Mouse (Mus musculus) hindbrain, postnatal 0 days (tissue): Measurements from ENCODE around the gene Rhbdl3. TPM values are rescaled to one million over a fixed set of nuclear protein-coding genes. Genes with fewer than 3 reads are reported as not detected.

Experiments used
- ATAC-seq: fragments of 200-750 bp; cut with Nextera tagmentation; 2 replicates; pipeline ENCODE4 v1.8.0; 2017; ENCODE audit warnings: mild to moderate bottlenecking, moderate TSS enrichment, moderate library complexity
- DNase-seq: peaks from one replicate; pipeline ENCODE4 v3.0.0-alpha.2; 2015; ENCODE audit warnings: low spot score
- H3K27ac ChIP-seq: fragments of 300-500 bp; sonication (generic); 2 replicates; pipeline ENCODE4 v1.5.1; 2014; ENCODE audit warnings: mild to moderate bottlenecking
- H3K27me3 ChIP-seq: fragments of 300-500 bp; sonication (generic); 2 replicates; pipeline ENCODE4 v1.6.1; 2014; ENCODE audit warnings: low read length, mixed read lengths; ENCODE audit not compliant: insufficient read depth
- H3K36me3 ChIP-seq: fragments of 300-500 bp; sonication (generic); 2 replicates; pipeline ENCODE4 v1.6.1; 2014; ENCODE audit warnings: low read length, mixed read lengths; ENCODE audit not compliant: insufficient read depth
- H3K4me1 ChIP-seq: fragments of 300-500 bp; sonication (generic); 2 replicates; pipeline ENCODE4 v1.6.1; 2014; ENCODE audit warnings: antibody characterized with exemption, low read length, mixed read lengths; ENCODE audit not compliant: insufficient read depth
- H3K4me2 ChIP-seq: fragments of 300-500 bp; sonication (generic); 2 replicates; pipeline ENCODE4 v1.6.1; 2014; ENCODE audit warnings: low read depth, mild to moderate bottlenecking, low read length, moderate library complexity, mixed read lengths
- H3K4me3 ChIP-seq: fragments of 300-500 bp; sonication (generic); 2 replicates; pipeline ENCODE4 v1.5.1; 2014; ENCODE audit warnings: low read length
- H3K9ac ChIP-seq: fragments of 300-500 bp; sonication (generic); replicated peaks from 2 replicates; pipeline ENCODE4 v1.6.1; 2014; ENCODE audit warnings: mild to moderate bottlenecking, low read length, moderate library complexity, mixed read lengths
- H3K9me3 ChIP-seq: fragments of 300-500 bp; sonication (generic); 2 replicates; pipeline ENCODE4 v1.6.1; 2016; ENCODE audit warnings: low read length, mixed read lengths
- CTCF ChIP-seq: IDR thresholded peaks from 2 replicates; pipeline ENCODE4 v1.5.1; 2016; ENCODE audit warnings: antibody characterized with exemption, control low read depth, low read depth
- WGBS: fragments of 180-500 bp; shearing (Covaris S2); extraction: QIAGEN DNeasy Blood & Tissue Kit; methylation state at CpG from one replicate; pipeline ENCODE4 v1.1.7; 2014; 5-methylcytosine and 5-hydroxymethylcytosine counted together
- polyA plus RNA-seq: library from polyadenylated mRNA; unstranded; fragments of >200 nt; fragmentation: Nextera tagmentation; extraction: Ambion mirVana; gene quantifications from 2 replicates; pipeline ENCODE4 v1.2.1, GENCODE M21; 2015
- total RNA-seq: library from RNA; depleted of rRNA; stranded (reverse); fragments of >200 nt; gene quantifications from 2 replicates; pipeline ENCODE4 v1.2.3, GENCODE M21; 2014; rRNA removed

Gene Rhbdl3
- total and polyA plus RNA-seq, 2 experiments from 2014 or later: 2.7 to 7.5 TPM

DNA sequence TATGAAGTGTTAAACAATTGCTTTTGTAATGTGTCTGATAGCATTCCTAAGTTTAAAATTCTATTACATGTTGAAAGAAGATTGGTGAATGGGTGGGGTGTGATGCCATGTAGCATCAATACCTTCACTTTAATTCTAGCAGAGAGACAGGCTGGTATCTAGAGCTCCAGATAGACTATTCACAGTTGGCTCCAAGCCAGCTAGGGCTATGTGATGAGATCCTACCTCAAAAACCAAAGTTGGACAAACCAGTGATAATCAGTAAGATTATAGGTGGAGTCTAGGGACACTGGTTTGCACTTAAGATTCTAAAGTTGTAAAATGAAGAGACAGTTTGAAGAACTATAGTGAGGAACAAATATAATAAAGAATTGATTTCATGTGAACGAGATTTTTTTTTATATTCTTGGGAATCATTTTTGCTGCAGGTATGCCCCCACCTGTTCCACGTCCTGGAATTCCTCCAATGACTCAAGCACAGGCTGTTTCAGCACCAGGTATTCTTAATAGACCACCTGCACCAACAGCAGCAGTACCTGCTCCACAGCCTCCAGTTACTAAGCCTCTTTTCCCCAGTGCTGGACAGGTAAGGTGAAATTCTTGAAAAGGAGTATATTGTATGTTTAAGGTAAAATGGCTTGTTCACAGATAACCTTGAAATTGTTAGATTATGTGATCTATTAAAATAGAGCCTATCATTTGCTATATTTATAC lies 90.9 kb downstream of the Rhbdl3 start:
- ATAC-seq: no peak
- Histone ChIP-seq H3K4me3 (no peak overlapping the region), H3K36me3 (peaks cover 35% of the 10 kb centered on the region), H3K4me1 (0 out of 2 replicates have a peak, but pooled peaks cover 2% of the 10 kb centered on the region), H3K27me3 (no peaks in the 10 kb centered on the region), H3K9me3 (no peaks in the 10 kb centered on the region), H3K27ac (no peak overlapping the region), H3K4me2 (no peak overlapping the region), H3K9ac (no peak overlapping the region)
- DNase-seq: no peak
- 94% methylated on average over 2 of the region's 2 CpGs for WGBS
- no peak for TF ChIP-seq CTCF

- Histone ChIP-seq H3K4me1 (no peaks in the 10 kb centered on the region), H3K27ac (no peak overlapping the region), H3K9me3 (no peaks in the 10 kb centered on the region), H3K36me3 (peaks cover 32% of the 10 kb centered on the region), H3K27me3 (no peaks in the 10 kb centered on the region), H3K9ac (no peak overlapping the region), H3K4me2 (no peak overlapping the region), H3K4me3 (no peak overlapping the region)
- 94% methylated on average over 3 of the region's 3 CpGs for WGBS
- TF ChIP-seq CTCF: no peak
- no peak for ATAC-seq
- DNase-seq: no peak
Observed at GRCm38 (mm10) chr11:80395930-80396329, 95.2 kb downstream of the Rhbdl3 start.

DNA sequence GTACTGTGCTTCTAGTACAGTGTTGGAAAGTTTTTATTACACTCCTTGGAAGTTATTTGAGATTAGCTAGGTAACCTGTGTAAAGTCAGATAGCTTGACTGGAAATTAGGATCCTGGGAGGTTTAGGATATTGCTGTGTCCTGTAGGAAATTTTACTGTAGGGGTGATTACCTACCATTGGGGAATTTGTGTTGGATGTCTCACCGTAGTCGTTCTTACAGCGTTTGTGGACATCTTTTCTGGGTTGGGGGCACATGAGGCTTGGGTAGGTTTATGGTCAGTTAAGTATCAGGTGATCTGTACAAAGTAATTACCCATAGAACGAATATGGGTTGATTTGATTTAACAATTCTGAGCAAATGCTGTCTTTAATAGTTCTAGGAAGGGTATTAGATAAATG lies 95.9 kb downstream of the Rhbdl3 start:
- Histone ChIP-seq H3K36me3 (peaks cover 27% of the 10 kb centered on the region), H3K4me3 (no peak overlapping the region), H3K27ac (no peak overlapping the region), H3K9ac (no peak overlapping the region), H3K4me1 (no peaks in the 10 kb centered on the region), H3K4me2 (no peak overlapping the region), H3K27me3 (no peaks in the 10 kb centered on the region), H3K9me3 (no peaks in the 10 kb centered on the region)
- DNase-seq (no peak), ATAC-seq (no peak)
- TF ChIP-seq CTCF: no peak
- 93% methylated on average over 4 of the region's 4 CpGs for WGBS

Other genes with a start within 250 kb of the Rhbdl3 start
- 12.0 and 15.8 TPM in 2 replicates for gene Crlf3, start 219.9 kb upstream of the Rhbdl3 start, total RNA-seq
- gene Crlf3, start 219.9 kb upstream of the Rhbdl3 start, polyA plus RNA-seq: 11.0 and 12.6 TPM in 2 replicates
- gene Atad5, start 211.5 kb upstream of the Rhbdl3 start, total RNA-seq: 4.7 and 9.4 TPM in 2 replicates
- gene Atad5, start 211.5 kb upstream of the Rhbdl3 start, polyA plus RNA-seq: 3.3 and 4.1 TPM in 2 replicates
- 8.6 and 8.9 TPM in 2 replicates for gene Tefm, start 158.7 kb upstream of the Rhbdl3 start, total RNA-seq
- gene Tefm, start 158.7 kb upstream of the Rhbdl3 start, polyA plus RNA-seq: 18.6 and 22.9 TPM in 2 replicates
- 4.1 and 4.9 TPM in 2 replicates for gene Adap2, start 146.8 kb upstream of the Rhbdl3 start, total RNA-seq
- gene Adap2, start 146.8 kb upstream of the Rhbdl3 start, polyA plus RNA-seq: 3.7 and 4.9 TPM in 2 replicates
- gene Rnf135, start 117.1 kb upstream of the Rhbdl3 start, total RNA-seq: 2.3 and 5.0 TPM in 2 replicates
- 4.7 and 4.8 TPM in 2 replicates for gene Rnf135, start 117.1 kb upstream of the Rhbdl3 start, polyA plus RNA-seq
- gene Rhot1, start 91.9 kb upstream of the Rhbdl3 start, total RNA-seq: 50.0 and 62.1 TPM in 2 replicates
- gene Rhot1, start 91.9 kb upstream of the Rhbdl3 start, polyA plus RNA-seq: 57.4 and 59.1 TPM in 2 replicates
- 22.8 and 24.2 TPM in 2 replicates for gene 5730455P16Rik, start 77.1 kb downstream of the Rhbdl3 start, total RNA-seq
- gene 5730455P16Rik, start 77.1 kb downstream of the Rhbdl3 start, polyA plus RNA-seq: 46.2 and 49.2 TPM in 2 replicates
- gene Zfp207, start 82.4 kb downstream of the Rhbdl3 start, total RNA-seq: 192 and 228 TPM in 2 replicates
- gene Zfp207, start 82.4 kb downstream of the Rhbdl3 start, polyA plus RNA-seq: 141 and 149 TPM in 2 replicates
- gene Psmd11, start 127.7 kb downstream of the Rhbdl3 start, total RNA-seq: 31.2 and 35.1 TPM in 2 replicates
- gene Psmd11, start 127.7 kb downstream of the Rhbdl3 start, polyA plus RNA-seq: 272 and 284 TPM in 2 replicates
- 355 and 367 TPM in 2 replicates for gene Cdk5r1, start 176.1 kb downstream of the Rhbdl3 start, total RNA-seq
- gene Cdk5r1, start 176.1 kb downstream of the Rhbdl3 start, polyA plus RNA-seq: 65.1 and 69.3 TPM in 2 replicates